20 mouse cellular contexts compared by ENCODE assay signal in genomic region chr17:26366792-26367191, GRCm38 (mm10). TPM values are rescaled to one million over a fixed set of nuclear protein-coding genes. Genes with fewer than 3 reads are reported as not detected.
DNase-seq lines count a peak whose midpoint lies in the region; ATAC-seq lines count a peak whose summit lies in the region.
"Had no signal": no experiment of that assay in that cellular context is flagged by ENCODE, and none has a peak within 500 bp of the region (broad histone marks: within the 10 kb centered on the region; RNA-seq: fewer than 3 reads in every experiment).

No protein-coding gene starts in this region.

- no peak overlapping the region for H3K9ac ChIP-seq in hindbrain, embryonic 14.5 days
- no peak overlapping the region for H3K9ac ChIP-seq in intestine, embryonic 15.5 days
- H3K9ac ChIP-seq in stomach, embryonic 14.5 days (replicated peaks; ENCODE audit: low read depth, low read length): no peak overlapping the region
- H3K9ac ChIP-seq: embryonic facial prominence, embryonic 15.5 days; hindbrain, embryonic 13.5 days had no signal

- H3K4me1 ChIP-seq in hindbrain, embryonic 10.5 days (replicated peaks): peaks cover 42% of the 10 kb centered on the region
- 0 out of 2 replicates have a peak, but pooled peaks cover 14% of the 10 kb centered on the region for H3K4me1 ChIP-seq in hindbrain, embryonic 14.5 days (replicated peaks; ENCODE audit: control insufficient read depth, insufficient read depth, low read length)
- peaks cover 36% of the 10 kb centered on the region for H3K4me1 ChIP-seq in intestine, embryonic 15.5 days (replicated peaks)
- H3K4me1 ChIP-seq in stomach, embryonic 14.5 days (ENCODE audit: control insufficient read depth, insufficient read depth, low read length): peaks cover 43% of the 10 kb centered on the region

- H3K27me3 ChIP-seq in hindbrain, embryonic 10.5 days (ENCODE audit: insufficient read depth, poor library complexity, severe bottlenecking): no peaks in the 10 kb centered on the region
- no peaks in the 10 kb centered on the region for H3K27me3 ChIP-seq in hindbrain, embryonic 14.5 days (ENCODE audit: control insufficient read depth, insufficient read depth, low read length)
- no peaks in the 10 kb centered on the region for H3K27me3 ChIP-seq in intestine, embryonic 15.5 days (replicated peaks)
- H3K27me3 ChIP-seq in stomach, embryonic 14.5 days (ENCODE audit: control insufficient read depth, insufficient read depth, low read length): no peaks in the 10 kb centered on the region
- H3K27me3 ChIP-seq: embryonic facial prominence, embryonic 15.5 days; hindbrain, embryonic 13.5 days had no signal

- ATAC-seq in hindbrain, embryonic 14.5 days (ENCODE audit: low FRiP score): no peak
- ATAC-seq in intestine, embryonic 15.5 days: no peak
- ATAC-seq in stomach, embryonic 14.5 days (ENCODE audit: insufficient number of reproducible peaks, insufficient read depth, low FRiP score, low read depth): no peak
- ATAC-seq: forebrain, embryonic 14.5 days had no signal

- DNase-seq in hindbrain, embryonic 10.5 days (ENCODE audit: low spot score): no peak
- DNase-seq in hindbrain, embryonic 14.5 days (ENCODE audit: low spot score): no peak
- no peak for DNase-seq in adrenal gland, postnatal 4 days (ENCODE audit: low spot score in 2 of 2)
- no peak for DNase-seq in left cerebral cortex, adult 11 months (ENCODE audit: low spot score)
- DNase-seq: adrenal gland, adult 8-10 months; adrenal gland, postnatal 36 days; cerebellum, adult 11 months; cerebellum, adult 8-10 months; cerebellum, postnatal 14 days; embryo, embryonic 11 days; heart, adult 2 months; heart, postnatal 4 days had no signal

- H3K9me3 ChIP-seq in hindbrain, embryonic 10.5 days: no peaks in the 10 kb centered on the region
- no peaks in the 10 kb centered on the region for H3K9me3 ChIP-seq in hindbrain, embryonic 14.5 days (ENCODE audit: control insufficient read depth, low read length)
- H3K9me3 ChIP-seq in intestine, embryonic 15.5 days: no peaks in the 10 kb centered on the region
- no peaks in the 10 kb centered on the region for H3K9me3 ChIP-seq in stomach, embryonic 14.5 days (ENCODE audit: control insufficient read depth, low read depth, low read length)
- H3K9me3 ChIP-seq: embryonic facial prominence, embryonic 15.5 days; forebrain, embryonic 10.5 days; hindbrain, embryonic 13.5 days had no signal

- no peaks in the 10 kb centered on the region for H3K36me3 ChIP-seq in hindbrain, embryonic 10.5 days
- no peaks in the 10 kb centered on the region for H3K36me3 ChIP-seq in hindbrain, embryonic 14.5 days (replicated peaks; ENCODE audit: control insufficient read depth, insufficient read depth)
- H3K36me3 ChIP-seq in intestine, embryonic 15.5 days: no peaks in the 10 kb centered on the region
- no peaks in the 10 kb centered on the region for H3K36me3 ChIP-seq in stomach, embryonic 14.5 days (ENCODE audit: control insufficient read depth, insufficient read depth, low read length)
- H3K36me3 ChIP-seq: embryonic facial prominence, embryonic 15.5 days; forebrain, embryonic 10.5 days; hindbrain, embryonic 13.5 days had no signal

- no peak overlapping the region for H3K4me3 ChIP-seq in hindbrain, embryonic 10.5 days
- no peak overlapping the region for H3K4me3 ChIP-seq in hindbrain, embryonic 14.5 days (replicated peaks; ENCODE audit: low read length)
- H3K4me3 ChIP-seq in intestine, embryonic 15.5 days (replicated peaks): no peak overlapping the region
- no peak overlapping the region for H3K4me3 ChIP-seq in stomach, embryonic 14.5 days (ENCODE audit: low read depth, low read length)
- H3K4me3 ChIP-seq: embryonic facial prominence, embryonic 15.5 days; erythroblast, embryonic 14.5 days; forebrain, embryonic 10.5 days; heart, adult 2 months; hindbrain, embryonic 13.5 days had no signal

- H3K4me2 ChIP-seq in hindbrain, embryonic 14.5 days (replicated peaks): no peak overlapping the region
- no peak overlapping the region for H3K4me2 ChIP-seq in intestine, embryonic 15.5 days (replicated peaks)
- no peak overlapping the region for H3K4me2 ChIP-seq in stomach, embryonic 14.5 days (replicated peaks; ENCODE audit: low read depth, low read length)
- H3K4me2 ChIP-seq: embryonic facial prominence, embryonic 15.5 days; heart, embryonic 11.5 days; hindbrain, embryonic 13.5 days had no signal

- 86% methylated on average over 4 of the region's 4 CpGs for WGBS in hindbrain, embryonic 10.5 days
- WGBS in hindbrain, embryonic 14.5 days: 76% methylated on average over 4 of the region's 4 CpGs
- 51% methylated on average over 4 of the region's 4 CpGs for WGBS in intestine, embryonic 15.5 days
- WGBS in stomach, embryonic 14.5 days: 65% methylated on average over 4 of the region's 4 CpGs

- H3K27ac ChIP-seq in hindbrain, embryonic 10.5 days: peak overlapping the region; percentile 40; the same call in 1 of the 2 replicates
- H3K27ac ChIP-seq in hindbrain, embryonic 14.5 days: no peak overlapping the region
- peak overlapping the region; percentile 82 for H3K27ac ChIP-seq in intestine, embryonic 15.5 days
- peak overlapping the region; percentile 83 for H3K27ac ChIP-seq in stomach, embryonic 14.5 days (ENCODE audit: low read length)
- H3K27ac ChIP-seq: embryonic facial prominence, embryonic 15.5 days; forebrain, embryonic 10.5 days; heart, adult 2 months; hindbrain, embryonic 13.5 days had no signal

RNA-seq across cellular contexts. Expression of gene Neurl1b, which starts 47.8 kb away (rescaled TPM):
- 0.07 and 0.16 TPM in 2 replicates for polyA plus RNA-seq in hindbrain, embryonic 10.5 days (2016; fragmentation: Nextera tagmentation; extraction: Ambion mirVana)
- polyA plus RNA-seq in hindbrain, embryonic 14.5 days (2014; fragmentation: Nextera tagmentation; extraction: Ambion mirVana): 1.9 and 2.1 TPM in 2 replicates
- polyA plus RNA-seq in intestine, embryonic 15.5 days (2015; fragmentation: Nextera tagmentation; extraction: Ambion mirVana): 1.8 and 2.2 TPM in 2 replicates
- polyA plus RNA-seq in stomach, embryonic 14.5 days (2014; fragmentation: Nextera tagmentation; extraction: Ambion mirVana): 5.0 and 6.0 TPM in 2 replicates
- 10 to 100 TPM; 55.6 to 57.4 TPM for total RNA-seq in adrenal gland, postnatal 4 days (2021)
- polyA plus RNA-seq: erythroblast, embryonic 14.5 days had no signal
